Mouse (Mus musculus) G1E (cell line): ENCODE measurements around the gene Axin1.

ENCODE experiments used
- CTCF ChIP-seq: IDR thresholded peaks from 2 replicates; pipeline ENCODE4 v1.5.1; 2012; ENCODE audit warnings: low read depth, low read length, inconsistent platforms, mixed read lengths
- GATA2 ChIP-seq: IDR thresholded peaks from 2 replicates; pipeline ENCODE4 v1.6.1; 2012; ENCODE audit warnings: low read depth, low read length, inconsistent platforms, borderline replicate concordance
- TAL1 ChIP-seq: conservative IDR thresholded peaks from 2 replicates; pipeline ENCODE4 v1.6.1; 2012; ENCODE audit warnings: low read depth, low read length, inconsistent platforms, mixed read lengths

GRCm38 (mm10) chr17:26231156-26231555, 92.7 kb downstream of the Axin1 start:
- TF ChIP-seq CTCF (no peak), TAL1 (no peak), GATA2 (no peak)
